ENCODE assay signal across 8 mouse cellular contexts in genomic region chr8:94012013-94012951, GRCm38 (mm10). TPM values are rescaled to one million over a fixed set of nuclear protein-coding genes. Genes with fewer than 3 reads are reported as not detected.
DNase-seq lines count a peak whose midpoint lies in the region; ATAC-seq and TF ChIP-seq lines count a peak whose summit lies in the region.

Amfr (minus strand) TSS chr8:94012842.

- no peaks in the 10 kb centered on the region for H3K27me3 ChIP-seq in embryonic facial prominence, embryonic 10.5 days (replicated peaks; ENCODE audit: low read depth, poor library complexity, severe bottlenecking)
- H3K27me3 ChIP-seq in intestine, postnatal 0 days (replicated peaks; ENCODE audit: control insufficient read depth, insufficient read depth, low read length), result no peaks in the 10 kb centered on the region
- no peaks in the 10 kb centered on the region for H3K27me3 ChIP-seq in limb, embryonic 13.5 days
- no peaks in the 10 kb centered on the region for H3K27me3 ChIP-seq in midbrain, embryonic 15.5 days (replicated peaks)
- H3K27me3 ChIP-seq in spleen, adult 2 months (ENCODE audit: control insufficient read depth, insufficient read depth, low read length), result no peaks in the 10 kb centered on the region

- no peaks in the 10 kb centered on the region for H3K9me3 ChIP-seq in embryonic facial prominence, embryonic 10.5 days
- H3K9me3 ChIP-seq in intestine, postnatal 0 days (ENCODE audit: control insufficient read depth), result no peaks in the 10 kb centered on the region
- no peaks in the 10 kb centered on the region for H3K9me3 ChIP-seq in limb, embryonic 13.5 days
- no peaks in the 10 kb centered on the region for H3K9me3 ChIP-seq in midbrain, embryonic 15.5 days

- peak within 1 kb of the TSS; percentile 100 for H3K4me2 ChIP-seq in intestine, postnatal 0 days (replicated peaks; ENCODE audit: low read depth)
- peak within 1 kb of the TSS; percentile 86 for H3K4me2 ChIP-seq in limb, embryonic 13.5 days (replicated peaks)
- H3K4me2 ChIP-seq in midbrain, embryonic 15.5 days, result peak within 1 kb of the TSS; percentile 92

- peak; percentile 96 for ATAC-seq in intestine, postnatal 0 days
- ATAC-seq in limb, embryonic 13.5 days (ENCODE audit: low FRiP score, low read depth), result peak; percentile 95
- peak; percentile 95 for ATAC-seq in midbrain, embryonic 15.5 days (replicated peaks)

- TF ChIP-seq CTCF in intestine, postnatal 0 days (IDR thresholded peaks at IDR 0.05; ENCODE audit: low read depth), result peak; percentile 42
- peak; percentile 20; the same call in 1 of the 2 replicates for TF ChIP-seq CTCF in spleen, adult 2 months (IDR thresholded peaks at IDR 0.05; ENCODE audit: extremely low read depth, insufficient read depth, insufficient read length, insufficient replicate concordance)

- no peak; the same call in 1 of the 2 replicates for TF ChIP-seq POLR2A in spleen, adult 2 months (IDR thresholded peaks at IDR 0.05; ENCODE audit: low read depth, low read length)

- H3K36me3 ChIP-seq in embryonic facial prominence, embryonic 10.5 days (replicated peaks), result peaks cover 15% of the 10 kb centered on the region; the same call in 1 of the 2 replicates
- no peaks in the 10 kb centered on the region; the same call in 1 of the 2 replicates for H3K36me3 ChIP-seq in intestine, postnatal 0 days (ENCODE audit: control insufficient read depth, insufficient read depth)
- peaks cover 6% of the 10 kb centered on the region for H3K36me3 ChIP-seq in limb, embryonic 13.5 days
- no peaks in the 10 kb centered on the region for H3K36me3 ChIP-seq in midbrain, embryonic 15.5 days (replicated peaks)
- H3K36me3 ChIP-seq in spleen, adult 2 months (ENCODE audit: control insufficient read depth, insufficient read depth, low read length), result no peaks in the 10 kb centered on the region

- H3K4me3 ChIP-seq in embryonic facial prominence, embryonic 10.5 days, result peak within 1 kb of the TSS; percentile 96
- H3K4me3 ChIP-seq in intestine, postnatal 0 days (ENCODE audit: low read depth, low read length), result peak within 1 kb of the TSS; percentile 84
- H3K4me3 ChIP-seq in limb, embryonic 13.5 days, result peak within 1 kb of the TSS; percentile 94
- peak within 1 kb of the TSS; percentile 100 for H3K4me3 ChIP-seq in midbrain, embryonic 15.5 days
- H3K4me3 ChIP-seq in spleen, adult 2 months (ENCODE audit: extremely low read depth, insufficient read depth, insufficient read length), result peak within 1 kb of the TSS; percentile 95

- peak; percentile 82 for DNase-seq in 3134 (ENCODE audit: extremely low read depth, insufficient read length, low spot score)
- peak; percentile 85 for DNase-seq in adrenal gland, postnatal 10 days
- DNase-seq in embryonic facial prominence, embryonic 10.5 days (ENCODE audit: low spot score), result peak; percentile 84
- DNase-seq in gonadal fat pad, adult 2 months (ENCODE audit: low read depth), result no peak
- DNase-seq in spleen, adult 2 months (ENCODE audit: low read depth in 1 of 2, low spot score in 2 of 2), result peak; percentile 49 to 54

- H3K4me1 ChIP-seq in embryonic facial prominence, embryonic 10.5 days, result peaks cover 32% of the 10 kb centered on the region
- H3K4me1 ChIP-seq in intestine, postnatal 0 days (replicated peaks; ENCODE audit: control insufficient read depth, insufficient read depth, low read length), result peaks cover 11% of the 10 kb centered on the region; the same call in 1 of the 2 replicates
- H3K4me1 ChIP-seq in limb, embryonic 13.5 days, result peaks cover 24% of the 10 kb centered on the region
- H3K4me1 ChIP-seq in midbrain, embryonic 15.5 days, result peaks cover 32% of the 10 kb centered on the region
- H3K4me1 ChIP-seq in spleen, adult 2 months (ENCODE audit: control insufficient read depth, insufficient read depth, insufficient read length), result peaks cover 11% of the 10 kb centered on the region

- peak within 1 kb of the TSS; percentile 94 for H3K9ac ChIP-seq in intestine, postnatal 0 days (ENCODE audit: low read depth, low read length)
- H3K9ac ChIP-seq in limb, embryonic 13.5 days, result peak within 1 kb of the TSS; percentile 97
- H3K9ac ChIP-seq in midbrain, embryonic 15.5 days, result peak within 1 kb of the TSS; percentile 100

- peak within 1 kb of the TSS; percentile 96 for H3K27ac ChIP-seq in embryonic facial prominence, embryonic 10.5 days (replicated peaks)
- H3K27ac ChIP-seq in intestine, postnatal 0 days (ENCODE audit: low read depth, low read length), result peak within 1 kb of the TSS; percentile 97
- H3K27ac ChIP-seq in limb, embryonic 13.5 days, result peak within 1 kb of the TSS; percentile 92
- H3K27ac ChIP-seq in midbrain, embryonic 15.5 days, result peak within 1 kb of the TSS; percentile 97
- peak within 1 kb of the TSS; percentile 94 for H3K27ac ChIP-seq in spleen, adult 2 months (ENCODE audit: insufficient read depth, low read length)

- 1% methylated on average over 130 of the region's 130 CpGs for WGBS in embryonic facial prominence, embryonic 10.5 days
- WGBS in intestine, postnatal 0 days, result under 1% methylated on average over 128 of the region's 130 CpGs
- under 1% methylated on average over 125 of the region's 130 CpGs for WGBS in limb, embryonic 13.5 days
- under 1% methylated on average over 125 of the region's 130 CpGs for WGBS in midbrain, embryonic 15.5 days
- WGBS in spleen, adult 2 months, result 1% methylated on average over 126 of the region's 130 CpGs

RNA-seq across cellular contexts. Expression of gene Amfr, which starts in this region (rescaled TPM):
- 100 to 1,000 TPM; 125 to 132 TPM for total RNA-seq in adrenal gland, postnatal 10 days (2021)
- polyA plus RNA-seq in embryonic facial prominence, embryonic 10.5 days (2016; fragmentation: Nextera tagmentation; extraction: Ambion mirVana), result 37.6 and 39.1 TPM in 2 replicates
- polyA plus RNA-seq in gonadal fat pad, adult 2 months (2012; rRNA removed), result 138 and 142 TPM in 2 replicates
- 61.8 and 65.0 TPM in 2 replicates for polyA plus RNA-seq in intestine, postnatal 0 days (2015; fragmentation: Nextera tagmentation; extraction: Ambion mirVana)
- 41.9 TPM in 2 replicates for polyA plus RNA-seq in limb, embryonic 13.5 days (2015; fragmentation: Nextera tagmentation; extraction: Ambion mirVana)
- polyA plus RNA-seq in midbrain, embryonic 15.5 days (2015; fragmentation: Nextera tagmentation; extraction: Ambion mirVana), result 74.9 and 79.0 TPM in 2 replicates
- 70.4 and 76.9 TPM in 2 replicates for polyA plus RNA-seq in spleen, adult 2 months (2012; rRNA removed)
